ENCODE assay signal across 1 mouse cellular context in the genomic region with DNA sequence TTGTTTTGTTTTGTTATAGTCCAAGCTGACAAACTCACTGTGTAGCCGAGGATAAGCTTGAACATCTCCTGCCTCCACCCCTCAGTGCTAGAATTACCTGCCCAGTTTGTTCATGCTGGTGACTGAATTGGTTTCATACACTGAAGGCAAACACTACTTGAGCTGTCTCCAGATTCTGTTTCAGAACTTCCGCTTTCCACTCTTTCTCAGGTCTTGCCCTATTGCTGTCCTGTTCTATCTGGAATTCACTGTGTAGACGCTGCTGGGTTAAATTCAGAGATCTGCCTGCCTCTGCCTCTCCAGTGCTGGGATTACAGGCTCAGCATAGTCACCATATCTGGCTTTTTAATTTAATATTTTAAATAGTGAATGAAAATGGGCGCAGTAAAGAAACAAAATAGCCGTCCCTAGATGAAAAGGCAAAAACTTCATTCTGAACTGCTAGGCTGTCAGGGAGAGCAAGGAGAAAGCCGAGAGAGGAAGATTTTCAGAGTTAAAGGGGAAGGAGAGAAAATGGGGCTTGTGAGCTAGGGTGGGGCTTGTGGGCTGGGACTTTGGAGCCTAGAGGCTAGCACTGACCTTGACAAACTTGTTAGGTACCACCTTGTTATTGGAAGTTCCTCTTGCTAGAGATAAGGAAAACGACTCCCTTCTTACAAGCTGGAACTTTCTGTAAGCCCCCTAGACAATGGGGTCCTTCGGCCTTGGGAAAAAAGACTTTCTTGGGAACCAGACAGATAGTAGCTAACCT.
TF ChIP-seq lines count a peak whose summit lies in the region.

No protein-coding gene starts in this region.

TF ChIP-seq in MEL, 35 proteins besides CTCF, POLR2A, EP300 and RAD21:
- no peak for TF ChIP-seq MXI1 (IDR thresholded peaks at IDR 0.05; ENCODE audit: low read depth, low read length)
- TF ChIP-seq ETS1 (IDR thresholded peaks at IDR 0.05; ENCODE audit: low read depth, low read length) = no peak
- no peak for TF ChIP-seq USF1 (IDR thresholded peaks at IDR 0.05; ENCODE audit: low read depth, low read length)
- TF ChIP-seq ZC3H11A (IDR thresholded peaks at IDR 0.05; ENCODE audit: low read depth, low read length) = no peak
- TF ChIP-seq USF2 (IDR thresholded peaks at IDR 0.05; ENCODE audit: borderline replicate concordance in 1 of 2, insufficient read depth in 1 of 2, low read depth in 1 of 2, low read length in 2 of 2) = no peak
- TF ChIP-seq GATA1 (IDR thresholded peaks at IDR 0.05; ENCODE audit: low read depth, low read length) = 0 out of 2 replicates have a peak, but pooled peaks have one; percentile 18
- no peak for TF ChIP-seq SIN3A (IDR thresholded peaks at IDR 0.05; ENCODE audit: low read length)
TF ChIP-seq in MEL: peak in this region for 1.
